Mouse (Mus musculus) cerebellum, postnatal 25 days (tissue): ENCODE measurements around the gene Olfr1135.

ENCODE experiments used
- DNase-seq, 2 experiments: peaks; one replicate each; pipeline ENCODE4 v3.0.0; 2021; ENCODE audit warnings: mixed read lengths in 2 of 2

Olfr1135 gene

DNA sequence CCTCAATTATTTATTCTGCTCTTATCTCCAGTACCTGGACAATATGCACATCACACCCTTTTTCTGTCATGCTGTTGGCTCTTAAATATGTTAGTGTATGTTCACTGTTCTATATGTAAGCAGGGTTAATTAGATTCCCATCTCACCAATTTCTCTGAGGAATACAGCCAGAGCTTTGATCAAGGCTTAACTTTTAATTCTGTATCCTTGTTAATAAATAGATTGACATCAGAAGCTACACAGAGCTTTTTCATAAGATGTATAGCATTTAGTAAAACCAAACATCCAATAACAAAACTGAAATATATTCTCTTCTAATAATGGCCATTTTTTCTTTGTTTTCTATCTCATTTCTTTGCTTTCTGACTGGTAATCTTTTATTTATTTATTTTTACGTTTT lies at the start of gene Olfr1135:
Olfr1135 (minus strand) TSS at position 101 of the 400 bp plus-strand sequence.
- DNase-seq, result no peak

DNA sequence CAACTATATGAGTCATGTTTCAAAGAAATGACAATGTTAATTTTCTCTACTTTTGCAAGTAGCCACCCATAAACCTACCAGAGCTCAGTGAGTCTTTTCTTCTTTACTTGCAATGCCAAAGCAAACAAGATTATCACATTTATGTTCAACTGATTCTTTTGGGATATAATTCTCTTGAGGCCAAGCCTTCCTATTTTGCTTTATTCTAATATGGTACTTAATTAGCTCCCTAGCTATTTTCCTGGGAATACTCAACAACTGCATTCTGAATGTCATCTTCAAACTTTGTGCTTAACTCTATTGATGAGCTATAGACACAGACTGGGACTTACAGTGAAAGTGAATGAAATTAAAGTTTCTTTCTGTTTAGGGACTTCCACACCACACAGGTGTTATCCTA lies 39.6 kb upstream of the Olfr1135 start, which contains the start of gene Olfr1137:
Olfr1137 (minus strand) TSS at position 101 of the 400 bp plus-strand sequence.
- no peak for DNase-seq

DNA sequence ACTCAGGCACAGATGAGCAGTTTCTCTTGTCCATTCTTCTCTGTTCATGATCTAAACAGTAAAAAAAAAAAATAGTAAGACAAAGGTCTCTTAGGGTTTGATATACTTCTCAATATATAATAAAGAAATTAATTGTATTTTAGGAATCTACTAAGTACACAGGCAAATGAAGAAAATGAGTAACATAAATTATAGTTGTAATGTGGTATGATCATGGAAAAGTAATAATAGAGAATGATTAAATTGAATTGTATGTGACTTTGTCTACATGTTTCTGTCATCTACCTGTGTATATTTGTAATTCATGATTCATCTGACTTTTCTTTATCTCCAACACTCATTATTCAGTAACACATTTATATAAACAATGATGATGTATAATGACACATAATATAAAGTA lies 20.4 kb upstream of the Olfr1135 start, which contains the start of gene Olfr1136:
Olfr1136 (minus strand) TSS at position 101 of the 400 bp plus-strand sequence.
- no peak for DNase-seq

DNA sequence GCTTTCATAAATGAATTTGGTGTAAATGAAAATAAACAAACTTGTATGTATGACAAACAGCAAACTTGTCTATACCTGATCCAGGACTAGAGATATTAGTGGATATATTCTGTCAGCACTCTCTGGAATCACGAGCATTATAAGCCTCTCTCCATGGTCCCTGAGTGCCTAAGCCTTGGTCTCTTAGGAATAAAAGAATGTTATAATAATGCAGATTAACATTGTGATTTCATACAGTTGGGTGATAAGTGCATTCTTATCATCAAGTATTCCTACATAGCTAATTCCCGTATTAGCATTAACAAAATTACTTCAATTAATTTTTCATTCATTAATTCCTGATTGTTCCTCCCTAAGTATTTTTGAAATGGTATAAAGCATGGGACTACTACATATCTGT lies 15.1 kb downstream of the Olfr1135 start, which contains the start of gene Olfr1134:
Olfr1134 (minus strand) TSS at position 101 of the 400 bp plus-strand sequence.
- DNase-seq, result no peak

DNA sequence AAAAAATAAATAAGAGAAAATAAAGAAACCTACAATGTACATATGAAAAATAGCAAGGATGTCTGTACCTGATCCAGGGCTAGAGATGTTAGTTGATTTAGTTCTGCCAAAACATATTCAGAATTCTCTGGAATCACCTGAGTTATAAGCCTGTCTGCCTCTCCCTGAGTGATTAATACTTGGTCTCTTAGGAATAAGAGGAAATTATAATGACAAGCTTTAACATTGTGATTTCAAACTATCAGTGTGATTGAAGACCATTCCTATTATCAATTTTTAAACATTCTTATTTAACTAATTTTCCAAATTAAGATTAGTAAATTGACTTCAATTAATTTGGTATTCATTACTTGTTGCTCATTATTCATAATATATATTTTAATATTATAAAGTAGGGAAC lies 26.2 kb downstream of the Olfr1135 start, which contains the start of gene Olfr1133:
Olfr1133 (minus strand) TSS at position 101 of the 400 bp plus-strand sequence.
- DNase-seq, result no peak

DNA sequence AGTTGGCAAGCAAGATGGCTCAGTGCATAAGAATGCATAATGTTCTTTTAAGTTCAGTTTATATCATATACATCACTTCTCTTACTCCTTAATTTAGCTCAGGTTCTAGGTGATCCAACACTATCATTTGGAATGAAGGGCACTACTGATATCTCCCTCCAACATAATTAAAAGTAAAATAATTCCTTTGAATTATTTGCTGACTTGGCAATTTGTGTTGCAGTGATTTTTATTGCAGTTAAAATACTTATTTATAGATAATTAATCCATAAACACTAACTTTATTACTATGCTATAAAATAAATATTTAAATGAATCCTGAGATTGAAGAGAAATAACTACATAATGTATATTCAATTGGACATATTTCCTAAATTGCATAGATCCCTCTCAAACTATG lies 31.0 kb downstream of the Olfr1135 start:
- DNase-seq, result no peak

DNA sequence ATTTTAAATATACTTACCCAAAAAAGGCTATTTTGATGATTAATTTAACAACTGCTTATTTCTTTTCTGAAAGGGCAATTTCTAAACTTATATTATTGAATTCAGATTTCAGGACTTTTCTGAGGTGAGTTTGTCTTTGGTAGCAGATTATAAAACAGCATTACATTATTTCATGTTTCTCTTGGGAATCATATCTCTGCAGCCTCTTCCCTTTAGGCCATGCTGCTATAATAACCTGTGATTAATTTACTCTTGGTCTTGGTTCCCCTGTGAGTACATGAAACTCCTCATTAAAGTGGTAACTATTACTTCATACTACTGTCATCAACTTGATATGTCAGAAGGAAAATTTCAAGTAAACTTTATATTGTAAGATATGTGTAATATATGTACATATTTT lies 36.0 kb downstream of the Olfr1135 start, which contains the start of gene Olfr1132:
Olfr1132 (minus strand) TSS at position 101 of the 400 bp plus-strand sequence.
- DNase-seq, result no peak

DNA sequence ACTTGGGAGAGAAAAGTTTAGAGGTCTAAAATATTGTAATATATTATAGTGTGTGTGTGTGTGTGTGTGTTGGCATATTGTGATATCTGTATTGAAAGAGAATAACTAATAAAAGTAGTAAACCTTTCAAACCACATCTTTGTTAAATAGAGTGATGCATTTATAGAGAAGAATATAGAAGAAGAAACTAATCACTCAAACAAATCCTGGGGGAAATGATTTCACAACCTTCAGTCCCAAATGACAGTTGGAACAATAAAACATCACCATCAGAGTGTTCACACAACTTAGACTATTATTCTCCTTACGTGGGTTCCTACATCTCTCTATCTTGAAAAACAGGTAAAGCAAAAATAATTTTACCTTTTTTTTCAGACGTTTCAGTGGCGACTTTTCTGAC lies 46.7 kb downstream of the Olfr1135 start, which contains the start of gene Olfr1131:
Olfr1131 (plus strand) TSS at position 301 of the 400 bp plus-strand sequence.
- DNase-seq, result no peak
